Mouse (Mus musculus): ENCODE data around the gene Nfe2l1. TPM values are rescaled to one million over a fixed set of nuclear protein-coding genes. Genes with fewer than 3 reads are reported as not detected.

The Nfe2l1 gene
- total RNA-seq (2014; fragmentation: Nextera tagmentation) = 22.2 and 53.3 TPM in 2 replicates
- total RNA-seq (2017) = 27.3 and 47.5 TPM in 2 replicates

GRCm38 (mm10) chr11:96829813-96830538 lies at the start of gene Nfe2l1:
Gene Nfe2l1, minus strand, starts transcription at chr11:96829968.
- ATAC-seq (replicated peaks; ENCODE audit: low FRiP score, low TSS enrichment, poor library complexity, severe bottlenecking) = peak; percentile 97

- ATAC-seq (replicated peaks; ENCODE audit: low FRiP score, low TSS enrichment, poor library complexity, severe bottlenecking) = no peak
These were observed 49.6 kb upstream of the Nfe2l1 start for GRCm38 (mm10) chr11:96879359-96879758.

- peak; percentile 56; the same call in 1 of the 2 replicates for ATAC-seq (replicated peaks; ENCODE audit: low FRiP score, low TSS enrichment, poor library complexity, severe bottlenecking)
These were observed 48.9 kb upstream of the Nfe2l1 start for GRCm38 (mm10) chr11:96878715-96879114.

- no peak for ATAC-seq (replicated peaks; ENCODE audit: low FRiP score, low TSS enrichment, poor library complexity, severe bottlenecking)
These were observed 47.3 kb upstream of the Nfe2l1 start for GRCm38 (mm10) chr11:96877071-96877470.

GRCm38 (mm10) chr11:96876300-96877040 lies 46.7 kb upstream of the Nfe2l1 start:
- ATAC-seq (replicated peaks; ENCODE audit: low FRiP score, low TSS enrichment, poor library complexity, severe bottlenecking) = no peak

- ATAC-seq (replicated peaks; ENCODE audit: low FRiP score, low TSS enrichment, poor library complexity, severe bottlenecking) = no peak
These were observed 46.0 kb upstream of the Nfe2l1 start for GRCm38 (mm10) chr11:96875745-96876144.

GRCm38 (mm10) chr11:96875270-96875669 lies 45.5 kb upstream of the Nfe2l1 start:
- ATAC-seq (replicated peaks; ENCODE audit: low FRiP score, low TSS enrichment, poor library complexity, severe bottlenecking) = no peak

GRCm38 (mm10) chr11:96873601-96874140 lies 43.9 kb upstream of the Nfe2l1 start:
- no peak for ATAC-seq (replicated peaks; ENCODE audit: low FRiP score, low TSS enrichment, poor library complexity, severe bottlenecking)

GRCm38 (mm10) chr11:96872441-96873379 lies 42.9 kb upstream of the Nfe2l1 start:
- ATAC-seq (replicated peaks; ENCODE audit: low FRiP score, low TSS enrichment, poor library complexity, severe bottlenecking) = 0 out of 2 replicates have a peak, but pooled peaks have one; percentile 24

GRCm38 (mm10) chr11:96867149-96867548 lies 37.4 kb upstream of the Nfe2l1 start:
- 0 out of 2 replicates have a peak, but pooled peaks have one; percentile 47 for ATAC-seq (replicated peaks; ENCODE audit: low FRiP score, low TSS enrichment, poor library complexity, severe bottlenecking)

- ATAC-seq (replicated peaks; ENCODE audit: low FRiP score, low TSS enrichment, poor library complexity, severe bottlenecking) = no peak
These were observed 33.6 kb upstream of the Nfe2l1 start for GRCm38 (mm10) chr11:96863206-96863995.

- ATAC-seq (replicated peaks; ENCODE audit: low FRiP score, low TSS enrichment, poor library complexity, severe bottlenecking) = no peak
These were observed 32.8 kb upstream of the Nfe2l1 start for GRCm38 (mm10) chr11:96862534-96862933.

GRCm38 (mm10) chr11:96861878-96862289 lies 32.1 kb upstream of the Nfe2l1 start:
- ATAC-seq (replicated peaks; ENCODE audit: low FRiP score, low TSS enrichment, poor library complexity, severe bottlenecking) = peak; percentile 91

- ATAC-seq (replicated peaks; ENCODE audit: low FRiP score, low TSS enrichment, poor library complexity, severe bottlenecking) = peak; percentile 6; the same call in 1 of the 2 replicates
These were observed 31.7 kb upstream of the Nfe2l1 start for GRCm38 (mm10) chr11:96861446-96861845.

- ATAC-seq (replicated peaks; ENCODE audit: low FRiP score, low TSS enrichment, poor library complexity, severe bottlenecking) = peak; percentile 61
These were observed 30.8 kb upstream of the Nfe2l1 start for GRCm38 (mm10) chr11:96860564-96860963.

- no peak for ATAC-seq (replicated peaks; ENCODE audit: low FRiP score, low TSS enrichment, poor library complexity, severe bottlenecking)
These were observed 29.9 kb upstream of the Nfe2l1 start for GRCm38 (mm10) chr11:96859635-96860034.

GRCm38 (mm10) chr11:96857446-96857845 lies 27.7 kb upstream of the Nfe2l1 start:
- ATAC-seq (replicated peaks; ENCODE audit: low FRiP score, low TSS enrichment, poor library complexity, severe bottlenecking) = no peak

- ATAC-seq (replicated peaks; ENCODE audit: low FRiP score, low TSS enrichment, poor library complexity, severe bottlenecking) = peak; percentile 54; the same call in 1 of the 2 replicates
These were observed 20.1 kb upstream of the Nfe2l1 start, which contains the start of gene Copz2 for GRCm38 (mm10) chr11:96849681-96850467. Gene Copz2, plus strand, starts transcription at chr11:96849870.
